Mouse (Mus musculus) testis, adult 2 months (tissue): ENCODE results near the gene Arpc3.

Experiments
- CTCF ChIP-seq: fragments of 200-500 bp; IDR thresholded peaks from 2 replicates; pipeline ENCODE4 v1.5.1; 2012; ENCODE audit warnings: low read depth, mild to moderate bottlenecking, inconsistent platforms, low read length, moderate library complexity; ENCODE audit not compliant: control insufficient read depth, insufficient read depth, insufficient replicate concordance
- POLR2A ChIP-seq: fragments of 200-500 bp; IDR thresholded peaks from 2 replicates; pipeline ENCODE4 v1.6.1; 2012; ENCODE audit warnings: low read depth, mild to moderate bottlenecking, inconsistent platforms, low read length, moderate library complexity; ENCODE audit not compliant: control insufficient read depth

GRCm38 (mm10) chr5:122402772-122403171, 11.1 kb downstream of the Arpc3 start:
- TF ChIP-seq CTCF = no peak
- TF ChIP-seq POLR2A = no peak
